Comparison of ENCODE assay signal across 26 mouse cellular contexts in the genomic region with DNA sequence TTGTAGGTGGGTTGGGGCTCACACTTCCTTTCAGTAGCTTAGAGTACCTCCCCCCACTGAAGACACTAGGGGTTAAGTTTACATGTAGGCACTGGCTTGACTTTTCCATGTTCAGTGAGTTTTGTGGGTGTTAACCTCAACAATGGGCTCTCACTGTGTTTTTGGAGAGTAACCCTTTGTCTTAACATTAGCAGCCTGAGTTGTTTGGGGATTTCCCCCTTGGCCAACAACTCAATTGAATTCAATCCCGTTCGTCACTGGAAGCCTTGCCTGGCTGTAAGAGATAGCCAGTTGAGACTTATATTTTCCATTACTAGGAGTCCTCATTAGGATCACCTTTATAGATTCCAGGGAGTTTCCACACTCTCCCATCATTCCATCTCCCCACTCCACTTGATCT. TPM values are rescaled to one million over a fixed set of nuclear protein-coding genes. Genes with fewer than 3 reads are reported as not detected.
"Had no signal": no experiment of that assay in that cellular context is flagged by ENCODE, and none has a peak within 500 bp of the region (broad histone marks: within the 10 kb centered on the region; RNA-seq: fewer than 3 reads in every experiment).

No protein-coding gene starts in this region.

- H3K36me3 ChIP-seq: neural tube, embryonic 12.5 days; neural tube, embryonic 15.5 days had no signal

- H3K4me1 ChIP-seq: limb, embryonic 12.5 days; limb, embryonic 15.5 days; neural tube, embryonic 12.5 days had no signal

- H3K4me2 ChIP-seq: limb, embryonic 12.5 days; limb, embryonic 15.5 days; liver, embryonic 11.5 days; midbrain, embryonic 11.5 days; neural tube, embryonic 12.5 days; neural tube, embryonic 15.5 days had no signal

- H3K9me3 ChIP-seq: limb, embryonic 15.5 days; neural tube, embryonic 15.5 days had no signal

- H3K4me3 ChIP-seq: limb, embryonic 12.5 days; limb, embryonic 15.5 days; neural tube, embryonic 12.5 days; neural tube, embryonic 15.5 days had no signal

- H3K27me3 ChIP-seq: limb, embryonic 12.5 days; limb, embryonic 15.5 days; neural tube, embryonic 12.5 days; neural tube, embryonic 15.5 days had no signal

- DNase-seq: kidney, adult 11 months; kidney, adult 9 months; kidney, postnatal 14 days; kidney, postnatal 4 days; lung, adult 2 months; lung, postnatal 14 days; lung, postnatal 4 days; midbrain, embryonic 14.5 days; right cerebral cortex, postnatal 25 days; thymus, adult 18-20 months; thymus, postnatal 36 days had no signal

- H3K9ac ChIP-seq: limb, embryonic 12.5 days; limb, embryonic 15.5 days; liver, embryonic 14.5 days; neural tube, embryonic 12.5 days; neural tube, embryonic 15.5 days had no signal

- H3K27ac ChIP-seq: limb, embryonic 12.5 days; limb, embryonic 15.5 days; liver, embryonic 14.5 days; neural tube, embryonic 12.5 days; neural tube, embryonic 15.5 days had no signal

RNA-seq across cellular contexts. Expression of gene a, which starts 45.3 kb away (rescaled TPM):
- total RNA-seq: layer of hippocampus, adult 18-20 months; left cerebral cortex, postnatal 25 days; megakaryocyte progenitor cell, adult 5-6 weeks; megakaryocyte-erythroid progenitor cell, adult 5-6 weeks; midbrain, postnatal 0 days had no signal
- polyA plus RNA-seq: lung, adult 2 months; lung, embryonic 16.5 days; neural tube, embryonic 12.5 days; spleen, adult 2 months; urinary bladder, adult 2 months had no signal
